Mouse (Mus musculus): ENCODE measurements around the gene Tut1. TPM values are rescaled to one million over a fixed set of nuclear protein-coding genes. Genes with fewer than 3 reads are reported as not detected.
"Not testable (repeated sequence)": the region's sequence is repeated elsewhere in the genome, so short reads cannot be mapped to it uniquely, and the experiment has no call there.

Tut1 gene
- total RNA-seq, 2 experiments from 2014 or later: 15.0 to 17.3 TPM

DNA sequence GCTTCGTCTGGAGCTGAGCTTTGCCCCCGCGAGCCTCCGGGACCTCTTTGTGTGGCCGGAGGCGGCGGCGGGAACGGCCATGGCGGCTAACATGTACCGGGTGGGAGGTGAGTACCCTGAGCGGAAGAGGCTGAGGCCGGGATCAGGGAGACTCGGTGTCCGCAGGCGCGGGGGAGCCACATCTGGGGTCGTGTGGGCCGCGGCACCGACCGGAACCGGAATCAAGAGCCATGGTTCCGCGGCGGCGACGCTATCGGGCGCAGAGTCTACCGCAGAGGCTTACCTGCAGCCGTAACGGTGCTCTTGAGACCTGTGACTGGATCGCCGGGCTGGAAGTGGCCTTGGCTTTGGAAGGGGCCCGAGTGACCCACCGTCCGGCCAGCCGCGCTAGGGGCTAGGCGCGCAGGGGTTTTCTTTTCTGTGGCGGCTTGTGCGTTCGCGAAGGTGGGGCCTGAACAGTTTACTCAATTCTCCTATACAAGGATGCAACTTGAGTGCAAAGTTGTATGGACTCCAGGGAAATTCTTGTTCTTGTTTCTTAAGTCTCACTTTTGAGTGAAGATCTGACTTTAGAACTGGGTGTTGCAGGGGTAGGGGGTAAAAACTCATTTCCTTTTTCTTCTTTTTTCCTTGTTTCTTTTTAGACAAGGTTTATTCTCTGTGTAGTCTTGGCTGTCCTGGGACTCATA, 11.2 kb upstream of the Tut1 start:
- peak in 1 of 2 experiments; percentile 54 for DNase-seq (ENCODE audit: low spot score in 2 of 2)

DNA sequence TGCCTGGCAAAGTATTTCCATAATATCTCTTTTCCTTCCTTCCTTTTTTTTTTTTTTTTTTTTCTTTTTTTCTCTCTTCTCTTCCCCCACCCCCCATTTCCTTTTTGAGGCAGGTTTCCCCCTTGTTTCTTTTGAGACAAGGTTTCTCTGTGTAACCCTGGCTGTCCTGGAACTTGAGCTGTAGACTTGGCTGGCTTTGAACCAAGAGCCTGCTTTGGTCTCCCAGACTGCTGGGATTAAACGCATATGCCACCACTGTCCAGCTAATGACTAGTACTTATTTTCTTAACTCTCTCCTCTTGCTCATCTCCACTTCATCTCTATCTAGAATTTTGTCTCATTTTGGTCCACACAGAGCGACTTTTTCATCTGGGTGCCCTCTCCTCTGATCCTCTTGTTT, 10.6 kb upstream of the Tut1 start:
- no peak for DNase-seq (ENCODE audit: low spot score in 2 of 2)

DNA sequence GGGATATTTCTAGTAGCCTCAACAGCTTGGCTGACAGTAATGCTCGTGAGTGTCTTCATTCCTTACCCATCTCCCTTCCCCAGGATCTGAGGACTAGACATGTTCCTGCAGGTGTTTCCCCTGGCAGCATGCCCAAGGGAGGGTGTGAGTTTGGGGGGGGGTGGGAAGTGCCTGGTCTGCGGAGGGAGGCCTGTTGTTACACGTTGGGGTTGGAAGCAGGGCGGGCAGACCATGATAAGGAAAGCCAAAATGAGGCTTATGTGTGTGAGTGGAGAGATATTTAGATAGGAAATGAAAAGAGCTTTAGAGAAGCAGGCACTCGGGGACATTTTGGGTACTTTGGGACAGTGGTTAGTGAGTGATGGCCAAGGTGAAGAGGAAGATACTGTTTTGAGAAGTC, 9.6 kb upstream of the Tut1 start:
- DNase-seq (ENCODE audit: low spot score in 2 of 2): no peak

DNA sequence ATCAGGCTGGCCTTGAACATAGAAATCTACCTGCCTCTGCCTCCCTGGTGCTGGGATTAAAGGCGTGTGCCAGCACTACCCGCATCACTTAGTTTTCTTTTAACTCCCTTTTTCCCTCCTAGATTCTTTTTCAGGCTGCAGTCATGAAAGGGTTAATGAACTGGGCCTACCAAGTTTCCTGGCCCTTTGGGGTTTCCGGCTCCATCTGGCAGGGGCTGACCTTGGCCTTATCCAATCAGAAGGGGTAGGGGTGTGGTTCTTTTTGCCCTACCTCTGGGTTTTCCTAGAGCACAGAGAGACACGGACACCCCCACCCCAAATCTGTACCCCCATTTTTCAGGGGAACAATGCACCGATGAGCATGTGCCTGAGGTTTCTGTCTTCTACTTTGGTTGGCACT, 8.9 kb upstream of the Tut1 start:
- peak; percentile 37 to 51 for DNase-seq (ENCODE audit: low spot score in 2 of 2)

DNA sequence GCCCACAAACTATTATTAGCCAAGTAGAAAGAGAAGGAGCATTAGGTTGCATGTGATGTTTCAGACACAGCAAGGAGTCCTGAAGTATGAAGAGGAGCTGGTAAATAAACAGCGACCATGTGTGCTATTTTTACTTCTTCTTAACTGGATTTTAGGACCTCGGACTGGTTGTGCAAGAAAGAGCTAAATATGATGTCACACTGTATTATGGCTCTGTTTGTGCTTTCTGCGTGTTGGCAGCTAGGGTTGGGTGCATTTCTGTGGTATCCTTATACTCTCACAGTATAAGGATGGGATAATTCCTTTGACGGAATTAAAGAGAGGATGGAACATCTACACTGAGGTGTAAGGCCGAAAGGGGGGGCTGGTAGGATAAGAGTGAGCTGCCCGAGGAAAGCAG, 8.4 kb upstream of the Tut1 start:
- DNase-seq (ENCODE audit: low spot score in 2 of 2): no peak

DNA sequence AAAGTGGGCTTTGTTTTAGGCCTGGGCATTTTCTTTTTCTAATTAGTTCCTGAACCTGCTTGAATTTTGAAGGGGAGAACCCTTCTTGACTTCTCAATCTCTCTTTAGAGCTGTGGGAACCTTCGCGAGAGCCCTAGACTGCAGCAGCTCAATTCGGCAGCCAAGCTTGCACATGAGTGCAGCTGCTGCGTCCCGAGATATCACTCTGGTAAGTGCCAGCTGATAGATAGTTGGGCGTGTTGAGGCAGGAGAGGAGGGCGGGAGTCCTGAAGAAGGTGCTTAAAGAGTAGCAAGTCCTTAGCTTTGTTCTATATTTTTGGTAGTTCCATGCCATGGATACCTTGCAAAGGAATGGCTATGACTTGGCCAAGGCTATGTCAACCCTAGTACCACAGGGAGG, 6.7 kb upstream of the Tut1 start:
- DNase-seq (ENCODE audit: low spot score in 2 of 2): no peak

DNA sequence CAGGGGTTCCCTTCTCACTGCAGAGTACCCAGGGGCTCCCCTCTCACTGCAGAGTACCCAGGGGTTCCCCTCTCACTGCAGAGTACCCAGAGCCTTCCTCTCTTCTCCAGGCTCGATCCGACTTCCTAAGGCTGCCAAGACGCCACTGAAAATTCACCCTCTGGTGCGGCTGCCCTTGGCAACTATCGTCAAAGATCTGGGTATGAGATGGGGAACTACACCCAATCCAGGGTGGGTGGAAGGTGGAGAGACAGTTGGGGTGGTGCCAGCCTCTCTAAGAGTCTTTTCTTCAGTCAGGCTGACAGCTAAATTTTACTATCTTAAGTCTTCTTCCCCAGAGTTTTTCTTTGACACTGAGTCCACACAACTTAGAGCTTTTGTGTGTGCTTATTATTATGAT, 3.5 kb upstream of the Tut1 start:
- DNase-seq (ENCODE audit: low spot score in 2 of 2): no peak

DNA sequence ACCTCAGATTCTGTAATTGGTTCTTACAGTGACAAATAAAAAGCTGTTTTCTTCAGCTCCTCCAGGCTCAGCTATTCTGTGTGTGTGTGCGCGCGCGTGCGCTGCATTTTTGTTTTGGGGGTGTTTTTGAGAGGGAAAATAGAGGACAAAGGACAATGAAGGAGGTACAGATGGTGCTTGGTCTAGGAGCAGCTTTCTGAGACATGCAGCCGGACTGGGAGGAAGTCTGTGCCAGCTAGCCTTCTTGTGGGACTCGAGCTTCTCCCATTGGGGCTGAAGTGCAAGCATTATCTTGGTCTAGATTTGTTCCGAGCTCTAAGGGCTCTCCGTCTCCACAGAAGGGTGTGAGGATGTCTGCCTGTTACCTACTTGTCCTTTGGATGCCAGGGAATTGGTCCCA, 1.4 kb upstream of the Tut1 start:
- DNase-seq (ENCODE audit: low spot score in 2 of 2): peak; percentile 25 to 60

DNA sequence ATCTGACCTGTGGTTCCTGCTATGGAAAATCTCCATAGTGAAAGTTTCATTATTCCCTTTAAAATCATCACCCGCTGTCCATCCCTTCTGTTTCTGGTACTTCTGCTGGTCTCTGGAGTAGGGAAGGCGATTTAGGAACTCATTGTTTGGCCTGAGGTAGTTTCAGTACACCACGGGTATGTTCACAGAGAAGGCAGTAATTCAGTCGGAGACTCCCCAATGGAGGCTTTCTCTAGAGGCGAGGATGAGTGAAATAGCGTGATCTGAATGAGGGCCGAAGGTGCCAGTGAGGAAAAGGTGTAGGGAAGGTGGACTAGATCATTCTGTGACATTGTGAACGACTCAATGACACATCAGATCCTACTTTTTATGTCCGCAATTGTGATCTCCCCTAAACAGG, 524 bp downstream of the Tut1 start:
- no peak for DNase-seq (ENCODE audit: low spot score in 2 of 2)

DNA sequence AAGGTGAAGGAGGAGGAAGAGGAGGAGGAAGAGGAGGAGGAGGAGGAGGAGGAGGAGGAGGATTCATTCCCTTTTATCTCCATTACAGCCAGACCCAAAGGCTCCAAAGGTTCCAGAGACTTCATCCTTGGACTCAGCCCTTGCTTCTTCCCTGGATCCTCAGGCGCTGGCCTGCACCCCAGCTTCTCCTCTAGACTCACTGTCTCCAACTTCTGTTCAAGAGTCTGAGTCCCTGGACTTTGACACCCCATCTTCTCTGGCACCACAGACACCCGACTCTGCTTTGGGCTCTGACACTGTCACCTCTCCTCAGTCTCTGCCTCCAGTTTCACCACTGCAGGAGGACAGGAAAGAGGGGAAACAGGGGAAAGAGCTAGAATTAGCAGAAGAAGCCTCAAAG, 8.6 kb downstream of the Tut1 start:
- DNase-seq (ENCODE audit: low spot score in 2 of 2): no peak

DNA sequence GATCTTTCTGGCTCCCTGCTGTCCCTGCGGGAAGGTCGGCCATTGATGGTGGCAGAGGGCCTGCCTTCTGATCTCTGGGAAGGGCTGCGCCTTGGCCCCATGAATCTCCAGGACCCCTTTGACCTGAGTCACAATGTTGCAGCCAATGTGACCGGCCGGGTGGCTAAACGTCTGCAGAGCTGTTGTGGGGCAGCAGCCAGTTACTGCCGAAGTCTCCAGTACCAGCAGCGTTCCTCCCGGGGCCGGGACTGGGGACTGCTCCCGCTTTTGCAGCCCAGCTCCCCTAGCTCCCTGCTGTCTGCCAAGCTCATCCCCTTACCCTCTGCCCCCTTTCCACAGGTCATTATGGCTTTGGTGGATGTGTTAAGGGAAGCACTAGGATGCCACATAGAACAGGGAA, 11.4 kb downstream of the Tut1 start:
- no peak for DNase-seq (ENCODE audit: low spot score in 2 of 2)

DNA sequence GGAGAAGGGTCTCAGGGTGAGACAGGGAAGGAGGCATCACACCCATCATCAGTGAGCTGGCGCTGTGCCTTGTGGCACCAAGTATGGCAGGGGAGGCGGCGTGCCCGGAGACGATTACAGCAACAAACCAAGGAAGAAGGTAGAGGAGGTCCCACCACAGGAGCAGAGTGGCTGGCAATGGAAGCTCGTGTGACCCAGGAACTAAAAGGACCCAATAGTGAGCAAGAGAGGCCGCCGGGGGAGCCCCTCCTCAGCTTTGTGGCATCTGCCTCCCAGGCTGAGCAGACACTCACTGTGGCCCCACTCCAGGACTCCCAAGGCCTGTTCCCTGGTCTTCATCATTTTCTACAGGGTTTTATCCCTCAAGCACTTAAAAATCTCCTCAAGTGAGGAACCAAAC, 12.1 kb downstream of the Tut1 start:
- no peak for DNase-seq (ENCODE audit: low spot score in 2 of 2)

DNA sequence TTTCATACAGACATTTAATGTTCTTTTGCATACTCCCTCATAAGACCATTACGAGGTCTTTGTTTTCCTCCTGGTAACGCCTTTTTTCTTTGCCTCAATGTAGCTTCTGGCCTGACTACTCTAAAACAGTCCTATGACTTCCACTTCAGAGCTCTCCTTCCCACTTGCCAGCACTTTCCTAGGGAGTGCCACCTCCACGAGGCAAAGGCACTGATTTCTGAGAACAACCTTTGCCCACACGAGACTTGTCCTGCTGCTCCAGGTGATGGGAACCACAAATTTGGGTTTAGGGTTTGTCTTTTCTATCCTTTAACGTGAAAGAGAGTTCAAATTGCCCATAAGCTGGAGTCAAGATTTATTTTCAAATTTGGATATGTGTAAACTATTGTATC, 12.5 kb downstream of the Tut1 start:
- no peak for DNase-seq (ENCODE audit: low spot score in 2 of 2)

DNA sequence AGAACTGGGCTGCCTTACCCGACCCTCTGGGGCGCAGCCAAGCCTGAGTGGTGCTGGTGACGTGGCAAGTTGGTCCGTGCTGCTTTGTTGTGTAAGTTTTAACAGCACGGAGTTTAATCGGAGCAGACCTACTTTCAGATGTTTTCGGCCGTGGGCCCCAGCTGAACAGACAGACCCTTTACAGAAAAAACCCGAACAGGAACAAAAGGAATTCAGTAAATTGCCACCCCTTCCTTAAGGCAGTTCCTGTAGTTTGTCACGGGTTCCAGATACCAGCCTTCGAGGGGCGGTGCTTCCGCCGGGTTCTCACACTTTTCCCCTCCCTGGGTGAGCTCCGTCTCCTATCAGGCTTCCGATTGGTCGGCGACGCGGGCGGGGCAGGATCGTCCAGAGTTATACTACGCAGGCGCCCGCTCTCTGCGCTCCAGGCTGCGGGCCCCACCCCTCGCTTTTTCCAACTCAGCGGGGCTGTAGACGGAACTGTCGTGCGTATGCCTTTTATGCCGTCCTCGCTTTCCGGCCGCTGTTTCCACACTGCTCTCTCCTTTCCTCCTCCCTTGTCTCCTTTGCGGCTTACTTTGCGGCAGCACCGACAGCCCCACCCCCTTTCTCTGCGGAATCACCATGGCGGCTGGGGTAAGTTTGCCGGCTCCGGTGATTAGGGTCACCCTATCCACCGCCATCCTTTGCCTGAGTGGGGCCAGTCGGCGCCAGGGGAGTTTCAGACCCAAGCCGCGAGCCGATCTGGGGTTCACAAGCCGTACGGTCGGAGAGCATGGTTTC, 13.1 kb downstream of the Tut1 start, which contains the start of gene Eef1g:
Gene Eef1g, plus strand, starts transcription at position 452 of the 783 bp plus-strand sequence.
- peak; percentile 97 to 99 for DNase-seq (ENCODE audit: low spot score in 2 of 2)

DNA sequence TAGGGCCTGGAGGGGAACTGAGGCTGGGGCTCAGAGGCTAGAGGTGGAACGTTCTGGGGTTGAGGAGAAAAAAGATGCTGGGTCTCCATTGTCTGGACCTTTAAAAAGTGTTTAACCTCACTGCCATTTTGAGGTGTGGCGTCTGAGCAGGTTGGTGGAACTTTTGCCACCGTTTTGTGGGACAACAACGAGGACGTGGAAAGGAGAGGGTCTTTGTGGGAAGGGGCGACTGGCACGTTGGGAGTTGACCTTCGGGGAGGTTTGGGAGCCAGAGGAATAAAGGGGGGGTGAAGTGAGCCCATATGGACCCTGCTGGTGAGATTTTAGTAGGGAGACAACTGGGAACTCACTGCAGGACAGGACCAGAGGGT, 13.7 kb downstream of the Tut1 start:
- no peak for DNase-seq (ENCODE audit: low spot score in 2 of 2)

DNA sequence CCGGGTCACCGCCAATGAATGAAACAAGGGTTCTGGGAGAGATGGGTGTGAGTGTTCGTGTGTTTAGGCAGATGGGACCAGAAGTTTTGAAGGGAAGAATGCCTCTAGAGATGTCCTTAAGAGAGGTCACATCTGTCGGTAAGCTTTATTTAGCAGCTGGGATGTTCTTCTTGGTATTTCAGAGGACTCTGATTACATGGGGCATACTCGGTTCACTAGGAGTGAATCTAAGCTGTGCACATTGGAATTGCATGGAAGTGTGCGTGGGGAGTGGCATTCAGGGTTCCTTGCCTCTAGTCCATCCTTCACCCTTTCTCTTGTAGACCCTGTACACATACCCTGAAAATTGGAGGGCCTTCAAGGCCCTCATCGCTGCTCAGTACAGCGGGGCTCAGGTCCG, 14.2 kb downstream of the Tut1 start:
- no peak for DNase-seq (ENCODE audit: low spot score in 2 of 2)

DNA sequence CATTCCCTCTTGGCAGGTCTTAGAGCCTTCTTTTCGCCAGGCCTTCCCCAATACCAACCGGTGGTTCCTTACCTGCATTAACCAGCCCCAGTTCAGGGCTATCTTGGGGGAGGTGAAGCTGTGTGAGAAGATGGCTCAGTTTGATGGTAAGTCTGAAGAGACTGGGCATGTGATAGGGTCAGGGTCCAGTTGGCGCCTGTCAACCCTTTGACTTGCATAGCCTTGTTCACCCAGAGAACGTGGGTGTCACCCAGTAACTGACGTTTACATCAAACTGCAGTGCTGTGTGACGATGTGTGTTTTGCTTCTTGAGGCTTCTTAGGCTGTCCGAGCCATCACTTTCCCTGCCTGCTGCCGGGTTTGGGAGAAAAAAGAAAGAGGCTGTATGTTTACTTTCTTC, 18.8 kb downstream of the Tut1 start:
- not testable (repeated sequence) for DNase-seq (ENCODE audit: low spot score in 2 of 2)

DNA sequence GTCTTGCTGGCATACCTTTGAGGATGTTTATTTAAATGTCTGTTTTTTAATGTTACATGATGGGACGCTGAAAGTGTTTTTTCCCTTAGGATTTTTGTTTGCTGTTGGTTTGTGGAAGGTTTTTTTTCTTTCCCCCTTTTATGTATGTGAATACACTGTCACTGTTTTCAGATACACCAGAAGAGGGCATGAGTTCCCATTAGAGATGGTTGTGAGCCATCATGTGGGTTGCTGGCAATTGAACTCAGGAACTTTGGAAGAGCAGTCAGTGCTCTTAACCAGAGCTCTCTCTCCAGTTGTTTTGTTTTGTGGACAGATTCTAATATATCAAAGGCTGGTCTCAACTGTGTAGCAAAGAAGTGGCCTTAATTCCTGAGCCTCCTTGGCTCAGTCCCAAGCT, 21.0 kb downstream of the Tut1 start:
- DNase-seq (ENCODE audit: low spot score in 2 of 2): no peak

DNA sequence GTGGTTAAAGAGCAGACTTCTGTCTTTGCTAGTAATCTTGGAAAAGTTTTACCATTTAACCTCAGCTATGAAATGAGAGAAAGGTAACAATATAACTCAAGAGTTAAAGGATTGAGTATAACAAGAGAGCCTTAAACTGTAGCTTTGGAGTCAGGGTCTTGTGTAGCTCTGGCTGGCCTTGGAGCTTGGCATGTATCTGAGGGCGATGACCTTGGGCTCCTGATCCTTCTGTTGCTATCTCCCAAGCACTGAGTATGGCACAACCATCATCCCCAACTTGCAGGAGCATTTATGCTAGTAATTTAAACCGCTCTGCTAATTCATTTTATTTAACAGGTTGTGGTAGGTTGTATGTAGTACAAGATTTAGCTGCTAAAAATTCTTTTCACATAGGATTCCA, 21.8 kb downstream of the Tut1 start:
- no peak for DNase-seq (ENCODE audit: low spot score in 2 of 2)

DNA sequence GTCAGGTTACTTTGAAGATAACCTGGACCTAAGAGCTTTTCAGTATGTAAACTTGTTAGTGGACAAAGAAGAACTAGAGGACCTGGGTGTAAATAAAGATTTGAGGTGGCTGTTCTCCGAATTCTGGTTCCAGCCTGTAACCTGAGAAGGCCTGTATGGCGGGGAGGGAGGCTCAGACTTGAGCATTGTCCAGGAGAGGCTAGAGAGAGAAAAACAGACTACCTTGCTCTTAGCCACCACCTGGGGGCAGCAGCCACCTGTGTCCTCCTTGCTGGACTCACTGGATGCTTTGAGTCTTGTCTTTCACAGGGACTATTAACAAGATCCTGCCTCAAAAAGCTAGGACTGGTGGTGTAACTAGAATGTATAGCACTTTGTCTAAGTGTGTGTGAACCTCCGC, 22.9 kb downstream of the Tut1 start:
- DNase-seq (ENCODE audit: low spot score in 2 of 2): no peak

DNA sequence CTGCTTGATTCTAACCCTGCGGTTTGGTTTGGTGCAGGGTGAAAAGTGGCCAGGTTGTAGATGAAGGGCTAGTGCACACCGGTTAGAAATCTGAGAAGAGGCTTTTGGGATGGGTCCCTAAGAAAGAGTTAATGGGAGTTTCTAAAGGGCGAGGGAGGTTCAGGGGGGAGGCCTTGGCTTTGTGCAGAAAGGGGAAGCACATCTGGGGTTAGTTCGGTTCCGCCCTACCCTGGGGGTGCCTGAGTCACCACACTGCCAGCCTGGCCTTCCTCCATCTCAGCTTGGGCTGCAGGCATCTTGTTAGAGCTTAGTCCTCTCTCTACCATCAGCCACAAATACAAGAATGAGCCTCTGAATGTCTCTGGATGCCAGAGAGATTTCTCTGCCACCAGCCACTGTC, 27.1 kb downstream of the Tut1 start:
- DNase-seq (ENCODE audit: low spot score in 2 of 2): no peak

DNA sequence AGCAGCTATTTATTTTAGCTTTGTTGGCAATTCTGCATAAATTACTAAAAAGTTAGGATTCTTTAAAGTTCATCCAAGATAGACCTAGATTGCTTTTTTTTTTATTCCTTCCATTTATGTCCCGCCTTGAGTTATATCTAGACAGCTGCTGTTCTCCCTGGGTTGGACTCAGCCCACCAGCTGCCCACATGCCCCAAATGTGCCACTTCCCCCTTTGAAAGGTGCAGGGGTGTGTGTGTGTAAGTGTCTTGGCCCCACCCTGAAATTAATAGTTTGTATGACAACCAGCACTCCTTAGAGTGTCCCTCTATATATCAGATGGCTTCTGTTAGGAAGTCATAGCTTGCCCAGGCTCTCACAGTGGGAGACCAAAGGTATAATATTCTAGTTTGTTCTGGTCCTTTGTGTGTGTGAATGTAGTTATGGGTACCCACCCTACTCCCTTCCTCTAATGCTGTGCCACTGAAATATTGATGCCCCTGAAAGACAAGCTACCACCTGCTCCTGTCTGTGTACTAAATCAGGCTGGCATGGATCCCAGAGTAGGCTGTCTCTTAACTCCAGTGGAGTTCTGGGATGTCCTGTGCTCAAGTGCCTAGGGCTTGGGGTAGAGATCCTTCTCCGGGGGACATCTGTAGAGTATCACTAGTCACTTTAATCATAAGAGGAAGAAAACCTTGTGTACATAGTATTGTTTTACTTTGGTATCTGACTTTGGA, 28.0 kb downstream of the Tut1 start:
- peak in 1 of 2 experiments; percentile 50 for DNase-seq (ENCODE audit: low spot score in 2 of 2)
